Comparison of ENCODE assay signal across 14 mouse cellular contexts in genomic region chr14:123138743-123139705, GRCm38 (mm10).
DNase-seq lines count a peak whose midpoint lies in the region; ATAC-seq and TF ChIP-seq lines count a peak whose summit lies in the region.
"Had no signal": no experiment of that assay in that cellular context is flagged by ENCODE, and none has a peak within 500 bp of the region (broad histone marks: within the 10 kb centered on the region; RNA-seq: fewer than 3 reads in every experiment).

No protein-coding gene starts in this region.

- peak; percentile 8 for DNase-seq in retina, postnatal 1 day
- DNase-seq in retina, embryonic 14.5 days (ENCODE audit: low spot score), result no peak
- peak; percentile 75 for DNase-seq in forebrain, postnatal 0 days
- DNase-seq in layer of hippocampus, postnatal 36 days, result peak; percentile 17 to 19
- peak; percentile 48 for DNase-seq in telencephalon, adult 2 months (ENCODE audit: low read depth, low spot score)
- no peak for DNase-seq in cerebellum, postnatal 10 days
- DNase-seq: cerebellum, postnatal 25 days; gastrocnemius, postnatal 10 days; kidney, adult 11 months; thymus, postnatal 36 days had no signal

- peak overlapping the region; percentile 60 for H3K27ac ChIP-seq in forebrain, postnatal 0 days (ENCODE audit: low read depth, low read length)
- H3K27ac ChIP-seq in intestine, embryonic 15.5 days, result no peak overlapping the region
- H3K27ac ChIP-seq: left cerebral cortex, adult 2 months; liver, embryonic 15.5 days had no signal

- no peaks in the 10 kb centered on the region for H3K9me3 ChIP-seq in forebrain, postnatal 0 days (ENCODE audit: low read length)
- H3K9me3 ChIP-seq in intestine, embryonic 15.5 days, result no peaks in the 10 kb centered on the region
- H3K9me3 ChIP-seq: liver, embryonic 15.5 days had no signal

- peak; percentile 93 for ATAC-seq in forebrain, postnatal 0 days
- ATAC-seq in intestine, embryonic 15.5 days, result no peak

- no peak overlapping the region for H3K9ac ChIP-seq in forebrain, postnatal 0 days
- H3K9ac ChIP-seq in intestine, embryonic 15.5 days, result no peak overlapping the region
- H3K9ac ChIP-seq: liver, embryonic 15.5 days had no signal

- H3K4me3 ChIP-seq in forebrain, postnatal 0 days (ENCODE audit: low read depth, low read length), result no peak overlapping the region
- no peak overlapping the region for H3K4me3 ChIP-seq in intestine, embryonic 15.5 days (replicated peaks)
- H3K4me3 ChIP-seq: left cerebral cortex, adult 2 months; liver, embryonic 15.5 days had no signal

- H3K36me3 ChIP-seq in forebrain, postnatal 0 days (ENCODE audit: insufficient read depth), result no peaks in the 10 kb centered on the region
- no peaks in the 10 kb centered on the region for H3K36me3 ChIP-seq in intestine, embryonic 15.5 days
- H3K36me3 ChIP-seq: liver, embryonic 15.5 days had no signal

- TF ChIP-seq CTCF in forebrain, postnatal 0 days (IDR thresholded peaks at IDR 0.05; ENCODE audit: low read depth), result no peak

- 21% methylated on average over 6 of the region's 6 CpGs for WGBS in forebrain, postnatal 0 days
- 69% methylated on average over 6 of the region's 6 CpGs for WGBS in intestine, embryonic 15.5 days

- peaks cover 12% of the 10 kb centered on the region for H3K4me1 ChIP-seq in forebrain, postnatal 0 days (ENCODE audit: insufficient read depth)
- H3K4me1 ChIP-seq in intestine, embryonic 15.5 days (replicated peaks), result no peaks in the 10 kb centered on the region
- H3K4me1 ChIP-seq: liver, embryonic 15.5 days had no signal

- H3K27me3 ChIP-seq in forebrain, postnatal 0 days (ENCODE audit: insufficient read depth, low read length), result no peaks in the 10 kb centered on the region
- no peaks in the 10 kb centered on the region for H3K27me3 ChIP-seq in intestine, embryonic 15.5 days (replicated peaks)
- H3K27me3 ChIP-seq: CH12.LX; liver, embryonic 15.5 days had no signal

- no peak overlapping the region for H3K4me2 ChIP-seq in forebrain, postnatal 0 days (ENCODE audit: low read depth)
- no peak overlapping the region for H3K4me2 ChIP-seq in intestine, embryonic 15.5 days (replicated peaks)
- H3K4me2 ChIP-seq: liver, embryonic 15.5 days had no signal

Comparison
In these comparisons a context has a peak if more than half of its experiments do, and no peak if none do; other contexts are left out.
1. DNase-seq: peak in retina, postnatal 1 day (single experiment), forebrain, postnatal 0 days (single experiment), layer of hippocampus, postnatal 36 days (2 of 2) and telencephalon, adult 2 months (single experiment); none in retina, embryonic 14.5 days (single experiment) and cerebellum, postnatal 10 days (0 of 2).